Mouse (Mus musculus): ENCODE results near the gene Mef2c. TPM values are rescaled to one million over a fixed set of nuclear protein-coding genes. Genes with fewer than 3 reads are reported as not detected.

Mef2c gene
- total RNA-seq, 2 experiments from 2014 or later, result 112 to 119 TPM

DNA sequence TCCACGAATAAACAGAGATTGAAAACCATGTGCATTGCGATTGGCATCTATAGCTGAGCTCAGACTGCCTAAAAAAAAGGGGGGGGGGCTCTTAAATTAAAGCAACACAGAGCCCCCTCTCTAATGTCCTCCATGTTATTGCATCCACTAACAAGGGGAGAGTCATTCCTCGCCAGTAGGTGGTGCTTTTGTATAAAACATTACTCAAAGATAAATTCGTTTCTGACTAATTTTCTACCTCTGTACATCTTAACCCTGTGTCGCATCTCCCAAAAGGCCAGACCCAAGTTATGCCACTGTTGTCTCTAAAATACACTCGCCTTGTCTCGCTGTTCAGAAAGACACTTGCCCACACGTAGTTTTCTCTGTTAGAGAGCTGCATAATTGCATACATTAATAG is 156.9 kb downstream of the Mef2c start:
- peak in 1 of 2 experiments; percentile 75 for DNase-seq (ENCODE audit: low spot score in 2 of 2)

DNA sequence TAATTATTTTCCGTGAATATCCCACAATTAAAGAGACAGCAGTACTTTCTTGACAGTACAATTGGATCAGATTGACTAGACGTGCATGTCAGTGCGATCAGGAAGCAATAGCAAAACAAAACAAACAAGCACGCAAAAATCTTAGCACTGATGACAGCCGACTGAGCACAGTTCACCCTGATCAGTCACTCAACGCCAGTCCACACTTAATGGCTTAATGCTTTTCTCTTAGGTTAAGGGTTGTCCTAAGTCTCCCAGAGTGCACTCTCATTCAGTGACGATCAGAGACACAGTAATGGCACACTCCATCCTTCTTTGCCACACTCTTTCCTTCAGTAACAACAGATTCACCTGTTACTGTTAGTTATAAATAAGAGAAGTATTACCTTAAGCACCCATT is 157.3 kb downstream of the Mef2c start:
- no peak for DNase-seq (ENCODE audit: low spot score in 2 of 2)

DNA sequence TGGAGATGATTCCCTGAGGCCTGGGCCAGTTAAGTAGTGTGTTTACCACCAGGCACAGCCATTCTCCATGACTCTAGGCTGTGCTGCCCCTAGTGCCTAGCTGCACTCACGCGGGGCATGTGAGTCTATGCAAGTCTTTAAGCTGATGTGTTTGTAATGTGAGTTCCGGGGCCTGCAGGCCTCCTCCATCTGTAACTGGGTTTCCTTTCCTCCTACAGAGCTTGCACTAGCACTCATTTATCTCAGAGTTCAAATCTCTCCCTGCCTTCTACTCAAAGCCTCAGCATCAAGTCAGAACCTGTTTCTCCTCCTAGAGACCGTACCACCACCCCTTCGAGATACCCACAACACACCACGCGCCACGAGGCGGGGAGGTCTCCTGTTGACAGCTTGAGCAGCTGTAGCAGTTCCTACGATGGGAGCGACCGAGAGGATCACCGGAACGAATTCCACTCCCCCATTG is 158.3 kb downstream of the Mef2c start:
- DNase-seq (ENCODE audit: low spot score in 2 of 2), result peak in 1 of 2 experiments; percentile 60

DNA sequence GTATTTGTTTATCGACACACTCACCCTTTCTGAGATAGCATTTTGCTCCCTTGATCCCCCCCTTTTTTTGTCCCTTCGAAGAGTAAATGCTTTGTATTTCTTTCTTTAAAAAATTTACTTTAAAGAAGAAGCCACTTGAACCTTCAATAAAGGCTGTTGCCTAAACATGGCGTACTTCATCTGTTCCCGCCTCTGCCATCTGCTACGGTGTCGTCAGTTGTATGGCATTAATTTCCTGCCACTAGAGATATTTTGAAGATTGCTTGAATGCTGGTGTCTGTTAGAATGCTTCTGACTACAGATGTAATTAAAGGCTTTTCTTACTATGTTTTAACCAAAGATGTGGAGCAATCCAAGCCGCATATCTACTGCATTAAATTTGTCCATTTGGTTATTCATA is 162.3 kb downstream of the Mef2c start:
- DNase-seq (ENCODE audit: low spot score in 2 of 2), result peak in 1 of 2 experiments; percentile 66

DNA sequence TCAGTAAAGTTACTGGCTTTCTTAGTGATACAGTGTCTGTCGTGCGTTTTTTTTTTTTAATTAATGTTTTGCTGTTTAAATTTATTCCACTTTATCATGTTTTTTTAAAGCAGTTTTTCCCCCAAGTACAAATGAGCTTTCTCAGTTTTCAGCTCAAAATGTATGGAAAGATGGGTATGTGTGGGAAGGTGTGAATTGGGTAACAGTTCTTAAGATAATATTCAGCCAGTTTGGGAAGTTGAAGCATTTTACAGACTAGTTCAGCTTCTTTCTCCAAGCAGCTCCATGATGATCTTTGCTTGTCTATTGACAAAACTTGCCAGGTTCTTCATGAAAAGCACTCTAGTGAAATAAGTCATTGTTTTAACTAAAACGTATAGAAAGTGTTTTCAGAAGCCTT is 163.2 kb downstream of the Mef2c start:
- DNase-seq (ENCODE audit: low spot score in 2 of 2), result no peak

DNA sequence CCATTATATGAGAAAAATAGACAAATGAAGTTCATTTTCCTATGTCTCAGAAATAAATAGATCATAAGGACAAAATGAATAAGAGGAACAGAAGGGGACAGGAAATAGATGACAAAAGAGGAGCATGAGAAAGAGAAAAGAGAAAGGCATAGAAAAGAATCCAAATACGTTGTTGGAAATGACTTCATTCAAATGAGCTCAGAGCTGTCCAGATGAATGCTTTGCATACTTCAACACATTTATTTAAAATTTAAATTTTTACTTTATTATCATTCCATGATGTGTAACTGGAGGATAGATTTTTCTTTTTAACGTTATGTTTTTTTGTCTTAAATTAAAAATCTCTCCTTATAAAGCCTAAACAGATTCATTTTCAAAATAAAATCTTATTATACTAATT is 203.8 kb downstream of the Mef2c start:
- DNase-seq (ENCODE audit: low spot score in 2 of 2), result no peak

DNA sequence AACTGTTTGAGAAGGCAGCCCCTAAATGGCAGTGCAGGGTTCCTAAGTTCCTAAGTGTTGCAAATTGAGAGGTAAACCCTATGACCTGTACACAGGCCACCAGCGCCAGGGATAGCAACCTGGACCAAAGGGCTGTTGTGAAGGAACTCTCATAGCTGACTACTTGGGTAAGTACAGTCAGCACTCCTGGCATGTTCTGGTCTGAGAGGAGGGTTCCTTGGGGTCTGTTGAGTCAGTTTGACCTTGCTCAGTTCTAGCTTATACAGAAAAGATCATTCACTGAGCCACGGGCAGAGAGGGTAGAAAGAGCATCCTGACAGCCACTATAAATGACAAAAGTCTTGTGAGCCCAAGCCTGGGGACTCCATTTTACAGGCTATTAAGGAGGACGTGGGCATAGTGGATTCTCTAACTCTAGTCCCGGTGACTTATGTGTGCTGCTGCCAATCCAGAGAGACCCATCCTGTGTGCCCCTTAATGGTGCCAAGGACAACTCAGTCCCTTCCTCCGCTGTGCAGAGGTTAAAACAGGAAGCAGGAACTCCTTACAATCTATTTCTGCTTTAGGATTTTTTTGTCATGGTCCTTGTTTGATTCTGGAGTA is 209.0 kb downstream of the Mef2c start:
- peak in 1 of 2 experiments; percentile 34 for DNase-seq (ENCODE audit: low spot score in 2 of 2)

DNA sequence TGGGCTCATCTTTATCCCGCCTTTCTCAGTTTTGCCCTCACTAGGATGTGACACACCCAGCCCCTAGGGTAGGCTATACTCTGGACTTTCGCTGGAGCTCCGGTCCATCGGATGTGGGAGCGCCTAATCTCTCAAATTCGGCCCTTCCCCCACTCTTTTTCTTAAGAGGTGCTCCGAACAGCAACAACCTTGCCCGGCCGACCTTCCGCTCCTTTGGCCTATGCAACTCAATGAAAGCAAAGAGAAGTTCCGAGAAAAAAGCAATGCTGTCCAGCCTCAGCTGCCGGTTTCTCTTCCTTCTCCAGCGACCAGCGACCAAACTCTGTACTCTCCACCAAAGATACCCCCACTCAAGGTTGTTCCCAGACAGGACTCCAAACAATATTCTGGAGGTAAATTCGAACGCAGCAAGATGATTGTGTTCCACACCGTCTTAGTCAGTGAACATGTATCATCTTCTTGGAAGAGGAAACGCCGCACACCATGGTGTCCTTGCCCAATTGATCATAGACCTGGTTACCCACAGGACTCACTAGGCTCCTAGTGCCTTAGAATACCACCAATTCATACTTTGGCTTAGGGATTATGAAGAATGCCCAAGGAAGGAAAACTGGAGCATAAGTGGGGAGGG is 209.9 kb downstream of the Mef2c start:
- peak in 1 of 2 experiments; percentile 53 for DNase-seq (ENCODE audit: low spot score in 2 of 2)

DNA sequence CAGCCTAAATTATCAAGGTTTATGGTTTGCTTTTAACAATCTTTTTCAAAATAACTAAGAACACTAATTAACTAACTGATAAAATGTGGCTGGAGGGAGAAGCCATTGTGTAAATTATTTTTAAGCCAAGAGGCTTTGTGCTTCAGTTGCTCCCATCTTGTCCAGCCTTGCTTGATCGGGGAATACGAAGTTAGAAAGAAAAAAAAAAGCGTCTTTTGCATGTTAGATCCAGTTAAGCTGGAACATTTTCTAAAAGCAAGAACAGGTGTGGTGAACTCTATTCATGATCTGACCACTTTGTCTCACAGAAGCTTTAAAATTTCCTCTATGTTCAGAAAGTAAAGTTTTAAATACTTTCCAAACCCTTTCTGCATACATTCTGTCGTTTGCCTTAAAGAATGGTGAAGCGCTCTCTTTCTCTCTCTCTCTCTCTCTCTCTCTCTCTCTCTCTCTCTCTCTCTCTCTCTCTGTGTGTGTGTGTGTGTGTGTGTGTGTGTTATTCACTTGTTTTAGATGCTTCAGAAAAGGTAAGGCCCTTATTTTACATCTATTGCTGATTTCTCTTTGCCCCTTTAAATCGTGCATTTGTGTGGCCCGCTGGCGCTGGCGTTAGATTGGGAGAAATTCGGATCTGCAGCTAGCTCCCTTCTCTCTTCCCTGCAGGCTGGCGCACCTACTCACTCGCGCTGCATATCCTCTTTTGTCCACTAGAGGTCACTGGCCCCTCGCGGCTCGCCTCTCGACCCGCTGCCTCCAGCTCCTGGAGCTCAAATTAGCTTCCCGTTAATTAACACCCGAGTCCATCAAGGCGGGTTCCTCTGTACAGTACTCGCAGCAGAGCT is 210.9 kb downstream of the Mef2c start:
- peak; percentile 96 to 98 for DNase-seq (ENCODE audit: low spot score in 2 of 2)

DNA sequence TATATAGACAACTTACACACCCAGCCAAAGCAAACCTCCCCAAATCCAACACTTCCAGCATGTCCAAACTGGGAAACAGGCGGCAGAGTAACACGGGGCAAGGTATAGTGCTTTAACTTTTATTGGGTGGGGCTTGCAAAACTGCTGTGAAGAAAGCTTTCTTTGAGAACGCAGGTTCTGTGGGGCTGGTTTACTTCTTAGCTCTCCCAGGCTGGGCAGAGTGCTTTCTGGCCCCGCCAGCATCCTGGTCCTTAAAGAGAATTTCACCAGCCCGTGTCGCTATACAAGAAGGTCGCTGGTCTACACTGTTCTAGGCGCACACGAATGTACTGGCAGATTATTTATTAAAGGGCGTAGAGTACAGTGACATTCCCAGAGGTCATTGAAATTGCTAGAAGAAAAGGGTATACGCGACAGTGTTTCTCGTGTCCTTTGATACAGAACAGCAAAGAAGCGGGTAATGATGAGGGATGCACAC is 211.5 kb downstream of the Mef2c start:
- no peak for DNase-seq (ENCODE audit: low spot score in 2 of 2)

DNA sequence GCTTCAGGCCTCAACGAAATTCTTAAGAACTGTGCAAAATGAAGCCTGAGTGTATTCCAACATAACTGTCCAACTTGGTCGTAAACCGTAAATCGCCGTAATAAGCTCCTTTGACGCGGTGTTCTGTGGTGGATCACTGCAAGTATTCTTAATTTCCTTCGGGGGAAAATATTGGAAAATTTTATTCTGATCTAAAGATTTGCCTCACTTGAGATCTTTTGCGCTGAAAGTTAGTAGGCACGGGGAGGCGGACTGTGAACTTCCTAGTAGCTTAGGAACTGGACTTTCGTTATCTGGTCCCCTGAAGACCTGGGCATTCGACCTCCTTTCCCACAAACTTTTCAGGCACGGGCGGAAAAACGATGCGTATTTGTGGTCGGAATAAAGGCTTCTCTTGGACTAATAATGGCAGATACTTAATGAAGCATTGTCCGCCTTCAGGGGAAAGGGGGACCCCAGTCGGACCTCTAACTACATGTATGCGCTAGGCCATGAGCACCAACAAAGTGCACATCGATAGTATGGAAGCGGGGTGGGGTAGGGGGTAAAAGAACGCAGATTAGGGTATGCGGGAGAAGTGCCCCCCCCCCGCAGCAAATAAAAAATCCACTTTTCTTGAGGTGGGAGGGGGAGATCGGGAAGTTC is 212.3 kb downstream of the Mef2c start:
- DNase-seq (ENCODE audit: low spot score in 2 of 2), result peak in 1 of 2 experiments; percentile 45
